Mouse (Mus musculus): ENCODE data around the gene Zfp59.
"Not testable (repeated sequence)": the region's sequence is repeated elsewhere in the genome, so short reads cannot be mapped to it uniquely, and the experiment has no call there.

The Zfp59 gene

DNA sequence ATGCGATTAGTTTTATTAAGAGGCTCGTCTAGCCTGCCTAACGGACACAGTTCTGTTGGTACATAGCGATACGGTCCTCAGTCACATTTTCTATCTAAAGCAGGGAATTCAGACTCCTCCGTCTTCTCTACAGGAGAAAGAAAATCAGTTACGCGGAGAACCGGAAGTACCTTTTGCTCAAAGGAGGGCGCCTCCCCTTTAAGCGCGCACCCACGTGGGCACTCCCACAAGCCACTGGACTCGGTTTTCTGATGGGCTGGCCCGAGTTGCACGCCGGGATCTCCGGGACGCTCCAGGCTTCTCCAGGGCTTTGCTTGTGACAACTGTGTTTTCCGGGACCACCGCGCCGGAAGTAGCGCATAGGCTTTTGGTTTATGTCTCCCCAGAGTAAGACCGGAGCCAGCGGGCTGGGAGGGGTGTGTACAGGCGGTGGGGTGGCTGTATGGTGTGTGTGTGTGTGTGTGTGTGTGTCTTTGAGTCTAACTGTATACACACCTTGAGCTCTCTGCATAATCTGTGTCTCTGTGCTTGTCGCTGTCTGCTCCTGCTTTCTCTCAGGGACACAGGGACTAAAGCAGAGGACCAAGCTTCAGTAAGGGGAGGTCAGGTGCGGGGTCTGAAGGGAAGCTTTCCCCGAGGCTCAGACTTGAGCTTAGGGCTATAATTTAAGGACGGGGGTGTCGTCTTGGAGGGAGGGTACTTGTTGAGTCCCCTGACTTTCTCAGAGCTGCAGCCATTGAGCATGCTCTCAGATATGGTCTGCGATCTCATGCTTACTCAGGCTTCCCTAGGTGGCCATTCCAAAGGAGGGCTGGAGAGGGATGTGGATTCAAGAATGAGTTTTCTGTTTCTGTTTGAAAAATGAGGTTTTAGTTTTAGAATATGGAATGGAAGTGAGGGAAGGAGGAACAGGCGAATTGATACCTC lies at the start of gene Zfp59:
Gene Zfp59, plus strand, starts transcription at position 285 of the 927 bp plus-strand sequence.
- in situ Hi-C loops (cut with MboI; ENCODE audit: low pct_unique_long_range_greater_than_20kb in 1 of 2, low sequenced_read_pairs in 2 of 2, unreplicated experiment in 1 of 2) = no loop called here

DNA sequence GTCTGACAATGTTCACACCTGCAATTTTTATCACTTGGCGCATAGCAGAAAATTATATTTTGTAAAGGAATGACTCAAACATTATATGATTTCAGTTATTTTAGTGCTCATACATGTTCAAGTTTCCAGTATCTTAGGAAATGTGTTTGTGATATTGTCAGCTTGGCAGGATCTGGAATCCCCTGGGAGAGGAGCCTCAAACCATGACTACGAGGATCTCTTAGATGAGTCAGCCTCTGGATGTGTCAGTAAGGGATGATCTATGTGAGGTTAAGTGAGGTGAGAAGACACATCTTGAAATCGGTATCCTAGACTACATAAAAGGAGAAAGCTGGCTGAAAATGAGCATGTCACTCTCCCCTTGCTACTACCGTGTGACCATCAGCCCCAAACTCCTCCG lies 49.1 kb upstream of the Zfp59 start:
- in situ Hi-C loops (cut with MboI; ENCODE audit: low pct_unique_long_range_greater_than_20kb in 1 of 2, low sequenced_read_pairs in 2 of 2, unreplicated experiment in 1 of 2) = no loop called here

DNA sequence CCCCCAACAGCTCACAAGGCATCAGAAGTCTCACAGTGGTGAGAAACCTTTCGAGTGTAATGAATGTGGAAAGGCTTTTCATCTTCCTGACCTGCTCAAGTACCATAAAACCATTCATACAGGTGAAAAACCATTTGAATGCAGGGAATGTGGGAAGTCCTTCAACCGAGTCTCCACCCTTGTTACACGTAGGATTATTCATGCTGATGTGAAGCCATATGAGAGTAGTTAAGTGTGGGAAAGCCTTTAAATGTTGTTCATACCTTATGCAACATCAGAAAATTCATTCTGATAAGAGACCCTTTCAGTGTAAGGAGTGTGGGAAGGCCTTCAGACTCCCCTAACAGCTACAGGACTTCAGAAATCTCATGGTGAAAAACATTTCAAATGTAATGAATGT lies 44.5 kb upstream of the Zfp59 start:
- in situ Hi-C loops (cut with MboI; ENCODE audit: low pct_unique_long_range_greater_than_20kb in 1 of 2, low sequenced_read_pairs in 2 of 2, unreplicated experiment in 1 of 2) = not testable (repeated sequence)

DNA sequence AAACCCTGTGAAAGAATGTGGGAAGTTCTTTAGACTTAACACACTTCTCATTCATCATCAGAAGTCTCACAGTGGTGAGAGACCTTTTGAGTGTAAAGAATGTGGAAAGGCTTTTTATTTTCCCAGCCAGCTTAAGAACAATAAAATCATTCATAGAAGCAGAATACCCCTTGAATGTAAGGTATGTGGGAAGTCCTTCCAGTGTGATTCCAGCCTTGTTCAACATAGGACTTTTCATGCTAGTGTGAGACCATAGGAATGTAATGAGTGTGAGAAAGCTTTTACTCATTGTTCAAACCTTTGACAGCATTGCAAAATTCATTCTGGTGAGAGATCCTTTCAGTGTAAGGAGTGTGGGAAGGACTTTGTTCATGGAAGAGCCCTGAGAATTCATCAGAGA lies 43.8 kb upstream of the Zfp59 start:
- in situ Hi-C loops (cut with MboI; ENCODE audit: low pct_unique_long_range_greater_than_20kb in 1 of 2, low sequenced_read_pairs in 2 of 2, unreplicated experiment in 1 of 2) = no loop called here

DNA sequence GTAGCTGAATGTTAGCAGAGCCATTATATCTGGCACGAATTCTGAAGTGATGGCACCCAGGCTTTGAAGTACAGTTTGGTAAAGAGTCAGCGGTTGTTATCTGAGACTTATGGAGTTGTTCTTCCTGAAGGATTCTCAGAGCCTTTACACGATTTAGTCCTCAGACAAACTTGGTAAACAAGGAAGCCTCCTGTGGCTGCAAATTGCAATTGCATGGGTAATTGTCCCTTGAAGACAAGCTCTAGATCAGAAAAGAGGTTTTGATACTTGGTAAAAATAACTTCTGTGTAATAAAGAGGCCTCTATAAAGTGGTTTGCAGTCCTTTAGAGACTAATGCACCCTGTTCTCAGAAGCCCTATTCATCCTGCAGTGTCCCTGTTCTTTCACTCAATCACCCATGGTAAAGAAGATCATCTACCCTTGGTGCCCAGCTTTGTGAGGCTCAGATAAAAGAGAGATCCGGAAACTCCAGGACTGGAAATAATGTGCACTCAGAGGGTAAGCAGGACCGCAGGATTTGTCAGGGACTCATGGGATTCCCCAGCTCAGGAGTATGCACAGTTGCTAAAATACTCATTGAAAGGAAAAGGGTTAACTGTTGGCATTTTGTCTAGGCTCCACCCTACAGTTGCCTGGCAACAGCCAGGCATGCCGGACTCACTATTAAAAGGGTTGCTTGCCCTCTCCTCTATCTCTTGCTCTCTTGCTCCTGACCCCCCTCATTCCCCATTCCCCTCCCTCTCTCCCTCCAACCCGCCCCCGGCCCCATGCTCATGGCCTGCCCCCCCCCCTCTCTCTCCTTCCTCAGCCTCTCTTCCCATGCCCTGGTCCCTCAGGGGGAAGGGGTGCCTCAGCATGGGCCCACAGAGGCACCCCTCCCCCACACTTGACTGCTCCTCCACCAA lies 40.2 kb upstream of the Zfp59 start:
- in situ Hi-C loops (cut with MboI; ENCODE audit: low pct_unique_long_range_greater_than_20kb in 1 of 2, low sequenced_read_pairs in 2 of 2, unreplicated experiment in 1 of 2) = no loop called here

DNA sequence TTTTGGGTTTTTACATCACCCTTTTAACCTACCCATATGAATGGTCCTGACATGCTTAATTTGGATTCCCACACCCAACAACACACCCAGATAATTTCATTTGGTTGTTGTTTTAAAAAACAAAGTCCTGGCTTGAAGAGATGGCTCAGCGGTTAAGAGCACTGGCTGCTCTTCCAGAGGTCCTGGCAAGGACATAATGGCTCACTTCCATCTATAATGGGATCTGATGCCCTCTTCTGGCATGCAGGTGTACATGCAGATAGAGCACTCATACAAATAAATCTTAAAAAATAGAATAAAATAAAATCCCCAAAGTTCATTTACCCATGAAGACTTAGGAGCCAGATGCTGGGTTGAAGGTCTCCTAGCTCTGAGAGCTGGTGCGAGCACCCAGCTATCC lies 37.3 kb upstream of the Zfp59 start:
- in situ Hi-C loops (cut with MboI; ENCODE audit: low pct_unique_long_range_greater_than_20kb in 1 of 2, low sequenced_read_pairs in 2 of 2, unreplicated experiment in 1 of 2) = no loop called here

DNA sequence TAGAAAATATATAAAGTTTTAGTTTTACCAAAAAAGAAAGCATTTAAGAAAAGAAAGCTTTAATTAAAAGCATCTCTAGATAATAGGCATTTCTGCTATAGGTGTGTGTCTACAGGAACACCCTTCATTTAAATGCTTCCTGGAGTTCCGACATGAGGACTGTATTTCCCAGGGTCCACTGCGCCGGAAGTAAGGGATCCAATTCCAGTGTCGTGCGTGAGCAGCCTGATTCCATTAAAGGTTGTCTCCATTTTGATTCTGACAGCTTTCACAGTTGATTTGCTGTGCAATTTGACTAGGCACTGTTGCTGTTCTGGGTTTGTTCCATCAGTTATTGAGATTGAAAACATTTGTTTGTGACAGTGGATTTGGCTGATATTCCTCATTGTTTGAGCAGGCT lies 35.4 kb upstream of the Zfp59 start:
- in situ Hi-C loops (cut with MboI; ENCODE audit: low pct_unique_long_range_greater_than_20kb in 1 of 2, low sequenced_read_pairs in 2 of 2, unreplicated experiment in 1 of 2) = no loop called here

DNA sequence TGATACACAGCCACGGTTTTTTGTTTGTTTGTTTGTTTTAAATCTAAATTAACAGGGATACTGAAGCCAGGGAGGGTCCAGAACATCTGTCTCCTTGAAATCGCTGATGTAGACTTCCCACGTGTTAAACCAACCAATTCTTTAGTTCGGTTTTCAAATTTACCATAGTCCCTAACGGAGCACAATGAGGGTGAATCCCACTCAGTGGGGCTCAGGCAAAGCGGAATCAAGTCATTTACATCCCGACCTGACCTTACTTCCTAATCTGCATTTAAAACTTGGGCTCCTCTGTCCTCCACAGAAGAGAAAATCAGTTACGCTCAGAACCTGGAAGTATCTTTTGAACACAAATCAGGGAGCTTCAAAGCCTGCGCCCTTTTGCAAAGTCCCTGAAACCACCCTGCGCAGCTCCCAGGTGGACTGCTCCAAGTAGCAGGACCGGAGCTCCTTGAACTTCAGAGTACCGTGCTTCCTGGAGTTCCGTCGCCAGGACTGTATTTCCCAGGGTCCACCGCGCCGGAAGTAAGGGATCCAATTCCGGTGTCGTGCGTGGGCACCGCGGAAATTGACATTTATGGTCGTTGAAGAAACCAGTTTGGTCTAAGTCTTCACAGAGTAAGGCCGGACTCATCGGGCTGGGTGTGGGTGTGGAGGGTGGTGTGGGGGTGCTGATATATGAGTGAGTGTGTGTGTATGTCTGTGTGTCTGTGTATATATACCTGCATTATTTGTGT lies 33.9 kb upstream of the Zfp59 start:
- in situ Hi-C loops (cut with MboI; ENCODE audit: low pct_unique_long_range_greater_than_20kb in 1 of 2, low sequenced_read_pairs in 2 of 2, unreplicated experiment in 1 of 2) = no loop called here

DNA sequence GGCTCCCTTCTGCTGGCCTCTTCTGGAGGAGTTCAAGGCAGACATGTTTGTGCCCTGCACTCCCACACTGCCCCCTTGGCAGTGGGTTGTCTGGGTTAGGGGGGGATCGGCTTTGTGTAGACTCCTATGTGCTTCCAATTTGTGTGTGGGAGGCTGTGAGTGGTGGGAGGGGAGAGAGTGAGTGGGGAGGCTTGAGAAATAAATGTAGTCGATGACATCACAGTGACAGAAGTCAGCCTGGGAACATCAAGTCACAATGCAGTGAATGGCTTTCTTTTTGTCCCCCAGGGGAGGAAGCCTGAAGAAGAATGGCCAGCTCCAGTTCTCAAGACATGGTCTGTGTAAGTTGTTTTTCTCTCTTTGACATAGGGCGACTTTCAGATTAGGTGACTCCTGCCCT lies 31.5 kb upstream of the Zfp59 start, which contains the start of gene Zfp626:
Gene Zfp626, plus strand, starts transcription at position 301 of the 400 bp plus-strand sequence.
- in situ Hi-C loops (cut with MboI; ENCODE audit: low pct_unique_long_range_greater_than_20kb in 1 of 2, low sequenced_read_pairs in 2 of 2, unreplicated experiment in 1 of 2) = not testable (repeated sequence)

DNA sequence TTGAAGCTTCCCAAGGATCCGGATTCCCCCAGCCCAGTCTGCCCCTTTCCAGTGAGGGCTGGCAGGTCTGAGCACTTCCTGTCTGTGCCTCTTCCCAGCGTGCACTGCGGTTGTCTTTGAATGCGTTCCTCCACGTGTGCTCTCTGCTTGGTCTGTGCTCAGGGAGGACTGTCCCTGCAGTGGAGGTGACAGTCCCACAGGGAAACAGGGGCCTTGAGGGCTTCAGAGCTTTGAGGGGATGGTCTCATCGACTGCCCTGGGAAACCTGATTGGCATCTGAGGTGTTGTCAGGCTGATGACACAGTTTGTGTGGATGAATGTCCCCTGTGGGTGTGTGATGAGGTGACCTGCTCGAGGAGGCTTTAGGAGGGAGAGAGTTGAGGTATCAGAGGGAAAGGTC lies 31.1 kb upstream of the Zfp59 start:
- in situ Hi-C loops (cut with MboI; ENCODE audit: low pct_unique_long_range_greater_than_20kb in 1 of 2, low sequenced_read_pairs in 2 of 2, unreplicated experiment in 1 of 2) = not testable (repeated sequence)

DNA sequence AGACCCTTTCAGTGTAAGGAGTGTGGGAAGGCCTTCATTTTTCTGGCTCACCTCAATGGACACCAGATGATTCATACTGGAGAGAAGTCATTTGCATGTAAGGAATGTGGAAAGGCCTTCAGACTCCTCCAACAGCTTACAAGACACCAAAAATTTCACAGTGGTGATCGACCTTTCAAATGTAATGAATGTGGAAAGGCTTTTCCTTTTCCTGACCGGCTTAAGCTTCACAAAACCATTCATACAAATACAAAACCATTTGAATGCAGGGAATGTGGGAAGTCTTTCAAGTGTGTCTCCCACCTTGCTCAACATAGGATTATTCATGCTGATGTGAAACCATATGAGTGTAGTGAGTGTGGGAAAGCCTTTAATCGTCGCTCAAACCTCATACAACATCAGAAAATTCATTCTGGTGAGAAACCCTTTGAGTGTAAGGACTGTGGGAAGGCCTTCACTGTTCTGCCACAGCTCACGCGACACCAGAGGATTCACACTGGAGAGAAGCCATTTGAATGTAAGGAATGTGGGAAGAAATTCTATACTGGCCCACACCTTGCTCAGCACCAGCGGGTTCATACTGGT lies 19.8 kb upstream of the Zfp59 start:
- in situ Hi-C loops (cut with MboI; ENCODE audit: low pct_unique_long_range_greater_than_20kb in 1 of 2, low sequenced_read_pairs in 2 of 2, unreplicated experiment in 1 of 2) = no loop called here

DNA sequence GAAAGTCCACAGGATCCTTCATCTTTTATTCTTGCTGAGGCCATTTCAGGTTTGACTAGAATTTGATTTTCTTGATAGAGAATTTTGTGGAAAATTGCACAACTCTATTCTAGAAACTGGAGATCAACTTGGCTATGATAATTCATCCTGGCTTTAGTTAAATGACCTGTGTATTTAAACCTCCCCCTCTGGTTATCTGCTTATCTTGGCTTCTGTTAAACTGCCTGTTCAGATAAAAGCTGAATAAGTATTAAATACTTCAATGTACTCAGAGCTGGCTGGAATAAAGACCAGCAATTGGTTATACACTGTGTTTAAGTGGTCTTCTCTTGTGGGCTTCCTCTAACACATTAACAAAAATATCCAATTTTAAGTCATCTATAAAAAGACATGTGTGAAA lies 15.8 kb upstream of the Zfp59 start:
- in situ Hi-C loops (cut with MboI; ENCODE audit: low pct_unique_long_range_greater_than_20kb in 1 of 2, low sequenced_read_pairs in 2 of 2, unreplicated experiment in 1 of 2) = no loop called here

DNA sequence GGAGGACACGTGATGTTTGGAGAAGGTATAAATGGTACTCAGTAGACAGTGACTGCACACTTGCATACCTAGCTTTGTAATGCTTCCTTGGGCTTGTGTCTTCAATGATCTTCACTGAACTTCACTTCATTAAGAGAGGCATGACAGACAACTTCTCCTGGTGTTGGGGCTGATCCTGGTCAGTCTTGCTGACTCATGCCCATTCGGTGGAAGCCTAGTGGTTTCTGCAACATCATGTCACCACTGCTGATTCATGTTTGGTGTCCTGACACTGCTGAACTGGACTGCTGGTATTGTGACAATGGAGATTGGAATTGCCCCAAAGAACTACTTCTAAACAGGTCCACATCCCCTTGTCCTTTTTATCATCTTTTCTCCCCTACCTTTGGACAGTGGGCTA lies 4.3 kb upstream of the Zfp59 start:
- in situ Hi-C loops (cut with MboI; ENCODE audit: low pct_unique_long_range_greater_than_20kb in 1 of 2, low sequenced_read_pairs in 2 of 2, unreplicated experiment in 1 of 2) = no loop called here

DNA sequence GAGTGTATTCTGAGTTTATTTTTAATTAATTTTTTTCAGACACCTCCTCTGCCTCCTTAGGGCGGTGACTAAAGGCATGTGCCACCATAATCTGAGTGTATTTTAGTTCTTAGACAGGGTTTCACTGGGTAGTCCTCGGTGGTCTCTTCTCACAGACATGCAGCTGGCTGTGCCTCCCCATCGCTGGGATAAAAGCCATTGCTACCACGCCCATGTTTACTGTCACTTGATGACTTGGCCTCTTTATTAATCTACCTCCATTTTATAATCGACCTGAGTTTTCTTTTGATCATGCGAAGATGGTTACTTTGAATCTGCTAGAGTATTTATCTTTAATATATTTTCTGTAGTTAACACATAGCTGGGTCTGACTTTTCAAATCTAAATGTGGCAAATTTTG lies 511 bp upstream of the Zfp59 start:
- in situ Hi-C loops (cut with MboI; ENCODE audit: low pct_unique_long_range_greater_than_20kb in 1 of 2, low sequenced_read_pairs in 2 of 2, unreplicated experiment in 1 of 2) = no loop called here

DNA sequence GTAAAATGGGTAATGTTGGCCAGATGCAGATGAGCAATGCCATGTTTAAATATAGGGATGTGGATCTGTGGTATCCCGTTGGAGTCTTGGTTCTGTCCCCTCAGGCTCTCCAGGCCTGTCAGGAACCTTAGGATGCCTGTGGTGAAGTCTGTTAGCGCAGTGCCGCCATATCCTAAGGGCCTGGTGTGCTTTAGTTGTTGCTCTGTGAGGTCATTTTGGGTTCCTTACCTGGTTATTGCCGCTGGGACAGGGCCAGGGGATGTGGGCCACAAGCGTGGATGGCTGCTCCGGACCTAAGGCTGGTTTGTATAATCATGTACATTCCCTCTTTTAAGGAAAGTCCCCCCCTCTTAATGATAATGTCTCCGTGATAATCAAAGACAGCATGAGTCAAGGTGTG lies 1.2 kb downstream of the Zfp59 start:
- in situ Hi-C loops (cut with MboI; ENCODE audit: low pct_unique_long_range_greater_than_20kb in 1 of 2, low sequenced_read_pairs in 2 of 2, unreplicated experiment in 1 of 2) = no loop called here

DNA sequence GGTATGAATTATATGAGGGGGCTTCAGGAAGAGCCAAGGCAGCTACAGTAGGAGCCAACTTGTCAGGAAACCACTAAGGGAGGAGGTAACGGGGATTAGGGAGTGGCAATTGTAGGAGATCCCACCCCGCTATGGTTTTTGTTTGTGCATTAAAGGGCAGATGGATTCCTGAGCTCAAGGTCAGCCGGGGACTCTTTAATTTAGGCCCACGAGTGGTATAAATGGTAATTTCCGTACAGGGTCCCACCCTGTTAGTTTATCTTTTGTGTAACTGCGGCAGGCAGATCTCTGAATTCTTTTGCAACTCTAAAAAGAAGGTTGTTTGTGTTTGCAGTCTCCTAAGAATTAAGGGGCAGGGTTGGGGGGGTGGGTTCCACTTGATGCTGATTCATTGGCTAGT lies 1.7 kb downstream of the Zfp59 start:
- in situ Hi-C loops (cut with MboI; ENCODE audit: low pct_unique_long_range_greater_than_20kb in 1 of 2, low sequenced_read_pairs in 2 of 2, unreplicated experiment in 1 of 2) = no loop called here

DNA sequence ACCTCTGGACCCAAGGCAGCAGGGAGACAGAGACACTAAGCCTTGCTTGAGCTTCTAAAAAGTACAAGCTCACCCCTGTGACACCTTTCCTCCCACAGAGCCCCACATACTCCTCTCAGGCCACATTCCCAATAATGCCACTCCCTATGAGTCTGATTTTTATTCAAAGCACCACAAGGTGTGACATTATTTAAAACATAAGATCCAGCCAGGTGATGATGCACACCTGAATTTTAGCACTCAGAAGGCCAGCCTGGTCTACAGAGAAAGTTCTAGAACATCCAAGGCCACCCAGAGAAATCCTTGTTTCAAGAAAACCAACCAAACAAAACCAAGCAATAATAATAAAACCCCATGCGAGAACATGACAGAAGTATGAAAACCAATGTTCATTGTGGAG lies 18.8 kb downstream of the Zfp59 start, which contains the start of gene Zfp607a:
Gene Zfp607a, plus strand, starts transcription at position 301 of the 400 bp plus-strand sequence.
- in situ Hi-C loops (cut with MboI; ENCODE audit: low pct_unique_long_range_greater_than_20kb in 1 of 2, low sequenced_read_pairs in 2 of 2, unreplicated experiment in 1 of 2) = no loop called here

All from mouse embryonic stem cell (cell line).